Mouse (Mus musculus) thymus, adult 2 months (tissue): ENCODE measurements around the gene Clec4a1.

ENCODE experiments used
- CTCF ChIP-seq: fragments of 200-500 bp; IDR thresholded peaks from 2 replicates; pipeline ENCODE4 v1.5.1; 2012; ENCODE audit warnings: mild to moderate bottlenecking, control low read depth, low read length, moderate library complexity, borderline replicate concordance; ENCODE audit not compliant: control insufficient read depth, poor library complexity, insufficient read depth; ENCODE audit errors: extremely low read depth
- POLR2A ChIP-seq: fragments of 200-500 bp; IDR thresholded peaks from 2 replicates; pipeline ENCODE4 v1.6.1; 2012; ENCODE audit warnings: mild to moderate bottlenecking, low read length, control low read depth, moderate library complexity; ENCODE audit not compliant: control insufficient read depth, poor library complexity, insufficient read depth; ENCODE audit errors: extremely low read depth

DNA sequence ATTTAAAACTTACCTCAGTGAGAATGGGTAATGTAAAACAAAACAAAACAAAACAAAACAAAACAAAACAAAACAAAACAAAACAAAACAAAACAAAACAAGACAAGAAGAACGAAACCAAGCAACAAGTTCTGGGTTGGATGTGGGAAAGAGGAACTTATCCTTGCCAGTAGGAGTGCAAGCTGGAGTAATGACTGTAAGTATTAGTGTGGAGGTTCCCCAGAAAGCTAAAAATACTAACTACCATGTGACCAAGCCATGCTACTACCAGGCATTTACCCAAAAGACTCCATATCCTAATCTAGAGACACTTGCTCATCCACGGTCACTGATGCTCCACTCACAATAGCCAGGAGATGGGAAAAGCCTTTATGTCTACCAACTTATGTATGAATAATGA is 25.1 kb downstream of the Clec4a1 start:
- no peak for TF ChIP-seq POLR2A
- TF ChIP-seq CTCF, result no peak
